Mouse (Mus musculus) heart, embryonic 13.5 days (tissue): ENCODE measurements at regions not wholly inside any gene's neighbourhood (a gene's known extent, or its start where the extent isn't known, plus 50 kb on each side); places are given as distances from the start of the nearest gene placed in this dataset.

ENCODE experiments used
- ATAC-seq: fragments of 200-750 bp; cut with Nextera tagmentation; 2 replicates; pipeline ENCODE4 v1.8.0; 2017; ENCODE audit warnings: moderate TSS enrichment; ENCODE audit not compliant: insufficient number of reproducible peaks, low FRiP score, low TSS enrichment; ENCODE audit errors: extremely low read depth
- H3K27ac ChIP-seq: fragments of 300-500 bp; sonication (generic); replicated peaks from 2 replicates; pipeline ENCODE4 v1.5.1; 2015; ENCODE audit warnings: moderate library complexity, mild to moderate bottlenecking, inconsistent platforms
- H3K27me3 ChIP-seq: fragments of 300-500 bp; sonication (generic); replicated peaks from 2 replicates; pipeline ENCODE4 v1.6.1; 2015; ENCODE audit warnings: mild to moderate bottlenecking, inconsistent platforms
- H3K36me3 ChIP-seq: fragments of 300-500 bp; sonication (generic); 2 replicates; pipeline ENCODE4 v1.6.1; 2015; ENCODE audit warnings: mild to moderate bottlenecking, inconsistent platforms
- H3K4me1 ChIP-seq: fragments of 300-500 bp; sonication (generic); 2 replicates; pipeline ENCODE4 v1.6.1; 2015; ENCODE audit warnings: inconsistent platforms
- H3K4me2 ChIP-seq: fragments of 300-500 bp; sonication (generic); 2 replicates; pipeline ENCODE4 v1.6.1; 2015; ENCODE audit warnings: inconsistent platforms, mild to moderate bottlenecking, moderate library complexity
- H3K4me3 ChIP-seq: fragments of 300-500 bp; sonication (generic); 2 replicates; pipeline ENCODE4 v1.5.1; 2015; ENCODE audit warnings: moderate library complexity, mild to moderate bottlenecking, inconsistent platforms
- H3K9ac ChIP-seq: fragments of 300-500 bp; sonication (generic); 2 replicates; pipeline ENCODE4 v1.6.1; 2015; ENCODE audit warnings: inconsistent platforms, mild to moderate bottlenecking, moderate library complexity
- H3K9me3 ChIP-seq: fragments of 300-500 bp; sonication (generic); 2 replicates; pipeline ENCODE4 v1.6.1; 2016; ENCODE audit warnings: inconsistent platforms
- WGBS: fragments of 180-500 bp; shearing (Covaris S2); methylation state at CpG from one replicate; pipeline ENCODE4 v1.1.7; 2015; ENCODE audit warnings: mixed read lengths; 5-methylcytosine and 5-hydroxymethylcytosine counted together

DNA sequence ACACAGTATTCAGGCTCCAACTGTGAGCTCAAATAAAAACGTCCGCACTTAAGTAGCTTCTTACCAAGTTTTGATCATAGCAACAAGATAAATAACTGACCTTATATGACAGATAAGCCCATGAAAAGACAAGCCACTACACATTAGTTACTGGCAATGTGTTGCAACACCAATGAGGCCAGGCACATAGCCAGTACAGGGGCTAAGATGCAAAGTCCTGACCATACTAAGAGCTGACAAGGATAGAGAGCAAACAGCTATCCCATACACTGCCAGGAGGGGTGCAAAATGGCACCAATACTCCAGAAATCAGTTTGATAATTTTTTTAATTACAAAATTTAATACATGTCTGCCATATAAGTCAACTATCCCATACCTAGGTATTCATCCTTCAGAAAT, 254.3 kb downstream of the Mycn start:
- no peak for ATAC-seq
- Histone ChIP-seq H3K36me3 (no peaks in the 10 kb centered on the region), H3K4me1 (peaks cover 27% of the 10 kb centered on the region), H3K9ac (no peak overlapping the region), H3K4me3 (no peak overlapping the region), H3K27ac (no peak overlapping the region), H3K9me3 (no peaks in the 10 kb centered on the region), H3K27me3 (no peaks in the 10 kb centered on the region), H3K4me2 (no peak overlapping the region)
- 74% methylated on average over 2 of the region's 2 CpGs for WGBS

DNA sequence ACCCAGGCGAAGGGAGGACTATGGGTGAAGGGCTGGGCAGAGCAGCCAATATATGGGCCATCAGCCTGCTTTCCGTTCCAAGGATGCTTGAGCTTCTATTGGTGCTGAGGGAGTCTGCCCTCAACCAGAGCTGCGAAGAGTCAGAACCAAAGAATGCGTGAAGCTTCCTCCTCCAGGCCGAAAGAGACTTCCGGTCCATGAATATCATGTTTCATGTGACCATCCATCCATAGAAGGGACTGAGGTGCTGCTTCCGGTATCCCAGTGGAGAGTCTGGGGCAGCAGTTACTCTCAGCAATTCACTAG, 256.5 kb downstream of the Mycn start:
- Histone ChIP-seq H3K27ac (no peak overlapping the region), H3K27me3 (no peaks in the 10 kb centered on the region), H3K4me3 (no peak overlapping the region), H3K9ac (no peak overlapping the region; the same call in 1 of the 2 replicates), H3K9me3 (no peaks in the 10 kb centered on the region), H3K36me3 (no peaks in the 10 kb centered on the region), H3K4me2 (peak overlapping the region; percentile 48), H3K4me1 (peaks cover 45% of the 10 kb centered on the region)
- 44% methylated on average over 7 of the region's 7 CpGs for WGBS
- no peak for ATAC-seq

DNA sequence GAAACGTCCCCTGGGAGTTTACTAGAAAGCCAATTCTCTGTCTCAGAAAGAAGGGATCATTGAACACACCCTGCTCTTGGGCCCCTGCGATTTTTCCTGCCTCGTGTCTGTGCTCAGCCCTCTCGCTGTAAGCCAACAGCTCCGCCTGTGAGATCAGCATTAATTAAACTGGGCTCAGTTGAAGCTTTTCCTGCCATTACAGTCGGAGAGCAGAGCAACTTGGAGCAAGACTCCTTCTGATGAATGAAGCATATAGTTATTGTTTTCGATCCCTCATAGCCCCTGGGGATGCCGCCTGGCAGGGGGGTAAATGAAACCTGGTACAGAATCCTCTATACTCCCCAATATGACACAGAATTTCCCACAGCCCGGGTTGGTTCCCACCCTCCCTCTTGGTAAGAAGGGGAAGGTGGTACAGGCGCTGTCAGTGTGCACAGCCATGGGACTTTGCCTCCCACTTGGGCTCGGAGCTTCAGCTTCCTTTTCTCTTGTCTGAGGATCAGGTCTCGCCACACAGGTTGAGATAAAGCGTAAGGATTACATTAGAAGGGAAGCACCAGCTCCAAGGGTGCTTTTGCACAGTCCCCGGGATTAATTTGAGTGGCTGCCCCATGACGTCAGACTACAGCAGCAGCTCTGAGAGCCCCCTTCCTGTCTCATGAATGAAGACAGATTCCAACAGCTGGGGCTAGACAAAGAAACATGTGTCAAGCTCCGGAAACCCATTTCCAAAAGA, 257.1 kb downstream of the Mycn start:
- Histone ChIP-seq H3K27ac (no peak overlapping the region), H3K9me3 (no peaks in the 10 kb centered on the region), H3K36me3 (no peaks in the 10 kb centered on the region), H3K4me1 (peaks cover 49% of the 10 kb centered on the region), H3K27me3 (no peaks in the 10 kb centered on the region), H3K4me2 (peak overlapping the region; percentile 48), H3K4me3 (no peak overlapping the region), H3K9ac (no peak overlapping the region; the same call in 1 of the 2 replicates)
- ATAC-seq, result no peak
- WGBS, result 38% methylated on average over 16 of the region's 16 CpGs

DNA sequence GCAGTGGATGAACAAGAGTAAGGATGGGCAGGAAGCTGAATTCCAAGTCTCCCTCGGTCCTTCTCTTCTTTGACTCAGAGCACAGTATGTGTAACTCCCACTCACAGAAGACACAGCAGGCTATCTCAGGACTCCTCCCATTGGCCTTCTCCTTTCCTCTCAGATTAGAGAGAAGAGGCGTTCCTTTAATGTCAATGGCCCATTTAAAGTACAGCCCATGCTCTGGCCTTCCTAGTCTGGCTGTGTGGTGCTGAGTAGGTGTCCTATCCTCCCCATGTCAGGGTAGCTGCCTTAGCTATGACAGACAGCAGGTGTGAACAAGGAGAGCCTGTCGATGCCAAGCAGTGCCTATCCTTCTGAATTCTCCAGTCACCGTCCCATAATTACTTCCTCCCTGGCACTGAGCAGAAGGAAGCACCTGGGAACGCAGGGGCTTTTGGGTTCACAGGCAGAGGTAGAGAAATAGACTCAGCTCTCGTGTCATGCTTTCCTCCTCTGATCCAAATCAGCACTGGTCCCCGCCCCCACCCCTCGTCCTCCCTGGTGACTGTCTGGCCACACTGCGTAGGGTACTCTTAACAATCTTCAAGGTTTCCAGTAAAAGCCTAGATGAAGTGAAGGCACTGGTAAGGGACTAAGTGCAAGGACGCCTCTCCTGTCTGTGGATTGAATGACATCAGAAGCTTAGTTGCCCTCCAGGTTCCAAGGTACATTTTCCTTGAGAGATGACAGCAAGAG, 257.8 kb downstream of the Mycn start:
- peak overlapping the region; percentile 48 for H3K4me2 ChIP-seq
- no peaks in the 10 kb centered on the region for H3K27me3 ChIP-seq
- H3K36me3 ChIP-seq, result no peaks in the 10 kb centered on the region

DNA sequence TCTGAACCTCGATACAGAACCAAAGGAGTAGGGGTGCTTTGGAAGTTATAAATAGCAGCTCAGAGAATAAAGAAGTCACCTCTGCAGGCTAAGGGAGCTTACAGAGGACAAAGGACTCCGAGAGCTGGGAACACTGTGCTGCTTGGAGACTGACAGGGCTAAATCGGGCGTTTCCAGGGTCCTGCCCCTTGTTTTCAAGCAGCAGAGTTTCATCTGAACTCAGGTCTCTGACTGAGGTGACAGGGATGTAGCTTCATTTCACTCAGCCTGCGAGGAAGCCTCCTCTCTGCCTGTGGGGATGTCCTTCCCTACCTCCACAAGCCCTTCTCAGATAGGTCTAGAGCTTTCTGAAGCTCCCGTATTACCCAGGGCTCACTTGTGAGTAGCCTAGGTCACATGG, 260.6 kb downstream of the Mycn start:
- Histone ChIP-seq H3K27ac (peak overlapping the region; percentile 78), H3K9me3 (no peaks in the 10 kb centered on the region), H3K9ac (peak overlapping the region; percentile 78), H3K36me3 (no peaks in the 10 kb centered on the region), H3K4me1 (peaks cover 49% of the 10 kb centered on the region), H3K4me3 (peak overlapping the region; percentile 40), H3K27me3 (no peaks in the 10 kb centered on the region), H3K4me2 (peak overlapping the region; percentile 69)
- 13% methylated on average over 6 of the region's 6 CpGs for WGBS
- ATAC-seq, result no peak

More for the DNA sequence above, 257.8 kb downstream of the Mycn start:
- WGBS, result 44% methylated on average over 10 of the region's 10 CpGs
- no peak for ATAC-seq
- Histone ChIP-seq H3K4me3 (no peak overlapping the region), H3K9me3 (no peaks in the 10 kb centered on the region), H3K27ac (no peak overlapping the region), H3K9ac (no peak overlapping the region), H3K4me1 (peaks cover 49% of the 10 kb centered on the region)

DNA sequence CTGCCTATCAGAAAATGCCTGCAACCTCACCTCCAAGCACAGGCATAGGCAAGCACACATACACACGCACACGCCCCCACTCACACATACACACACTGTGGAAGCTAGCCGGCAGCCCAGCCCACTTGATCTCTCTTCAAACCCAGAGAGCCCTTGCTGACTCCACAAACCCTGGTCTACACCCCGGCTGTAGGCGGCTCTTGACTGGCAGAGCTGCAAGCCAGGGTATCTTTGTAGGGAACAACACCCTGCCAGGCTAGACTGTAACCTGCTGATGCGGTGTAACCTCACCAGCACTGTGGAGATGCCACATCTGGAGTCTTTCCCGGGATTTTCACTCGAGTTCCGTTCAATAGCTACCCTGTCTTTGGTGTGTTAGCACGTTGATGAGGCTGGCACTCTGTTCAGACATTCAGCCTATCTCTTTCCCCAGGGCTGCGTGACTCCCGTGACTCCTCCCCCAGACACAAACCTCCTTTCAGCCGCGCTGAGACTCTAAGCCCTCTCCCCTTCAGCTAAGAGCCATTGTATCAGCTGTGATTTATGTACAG, 261.3 kb downstream of the Mycn start:
- no peaks in the 10 kb centered on the region for H3K27me3 ChIP-seq
- H3K4me2 ChIP-seq, result peak overlapping the region; percentile 69
- no peak for ATAC-seq
- peak overlapping the region; percentile 78 for H3K27ac ChIP-seq
- peak overlapping the region; percentile 78 for H3K9ac ChIP-seq
- 15% methylated on average over 14 of the region's 14 CpGs for WGBS
- peak overlapping the region; percentile 40 for H3K4me3 ChIP-seq
- peaks cover 44% of the 10 kb centered on the region for H3K4me1 ChIP-seq
- H3K36me3 ChIP-seq, result no peaks in the 10 kb centered on the region
- H3K9me3 ChIP-seq, result no peaks in the 10 kb centered on the region

DNA sequence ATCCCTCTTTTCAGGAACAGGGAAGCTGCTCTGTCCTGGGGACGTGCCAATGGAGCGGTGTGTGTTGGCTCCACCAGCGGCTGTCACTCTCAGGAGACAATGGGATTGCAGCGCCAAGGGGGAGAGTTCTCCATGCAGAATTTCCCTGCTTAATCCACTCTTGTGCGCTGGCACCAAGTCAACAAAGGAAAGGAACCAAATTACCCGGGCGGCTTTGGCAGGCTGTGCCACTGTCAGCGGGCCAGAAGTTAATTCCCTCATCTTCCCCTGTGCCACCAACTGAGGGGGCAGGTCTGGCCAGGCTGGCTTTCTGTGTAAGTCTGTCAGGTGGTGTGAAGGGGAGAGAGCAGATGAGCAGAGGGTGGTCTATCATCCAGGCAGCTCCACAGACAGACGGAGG, 265.0 kb downstream of the Mycn start:
- Histone ChIP-seq H3K4me2 (no peak overlapping the region), H3K9ac (no peak overlapping the region), H3K27ac (no peak overlapping the region), H3K27me3 (no peaks in the 10 kb centered on the region), H3K4me3 (no peak overlapping the region), H3K36me3 (no peaks in the 10 kb centered on the region), H3K9me3 (no peaks in the 10 kb centered on the region), H3K4me1 (peaks cover 35% of the 10 kb centered on the region)
- 60% methylated on average over 9 of the region's 9 CpGs for WGBS
- ATAC-seq, result no peak

DNA sequence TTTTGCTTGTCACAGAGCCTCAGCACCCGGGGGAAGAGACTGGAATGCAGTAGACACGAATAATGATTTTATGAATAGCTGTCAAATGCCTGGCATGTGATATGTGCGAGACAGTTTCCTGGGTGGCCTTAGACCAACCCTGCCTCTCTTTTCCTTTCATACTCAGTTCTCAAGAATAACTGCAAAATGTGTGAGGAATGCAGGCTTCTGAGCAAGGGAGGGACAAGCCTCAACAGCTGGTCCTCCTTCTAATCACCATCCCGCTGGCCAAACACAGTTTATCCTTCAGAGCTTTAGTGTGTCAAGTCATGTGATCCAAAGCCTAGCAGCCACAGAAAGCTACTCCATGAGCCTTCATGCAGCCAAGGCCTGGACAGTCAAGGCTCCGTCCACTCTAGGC, 271.8 kb downstream of the Mycn start:
- Histone ChIP-seq H3K27me3 (no peaks in the 10 kb centered on the region), H3K9ac (no peak overlapping the region), H3K9me3 (no peaks in the 10 kb centered on the region), H3K36me3 (no peaks in the 10 kb centered on the region), H3K27ac (no peak overlapping the region), H3K4me3 (no peak overlapping the region), H3K4me2 (no peak overlapping the region), H3K4me1 (peaks cover 26% of the 10 kb centered on the region)
- 48% methylated on average over 5 of the region's 5 CpGs for WGBS
- ATAC-seq, result no peak

DNA sequence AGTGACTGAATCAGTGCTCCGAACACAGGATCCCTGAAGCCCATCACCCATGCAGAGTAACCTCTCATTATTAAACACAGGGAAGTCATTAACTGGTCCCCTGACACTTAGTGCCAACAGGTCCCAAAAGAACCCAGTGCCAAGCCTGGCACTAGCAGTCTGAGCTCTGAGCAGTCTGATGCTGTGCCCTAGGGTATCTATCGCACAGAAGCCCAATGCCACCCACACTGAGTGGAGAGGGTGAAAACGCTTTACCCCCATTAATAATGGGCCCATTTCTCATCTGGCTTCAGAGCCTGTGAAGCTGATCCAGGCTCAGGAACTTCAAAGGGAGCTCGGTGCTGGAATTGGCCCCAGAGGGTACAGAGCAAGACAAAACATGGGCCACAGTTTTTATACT, 272.8 kb downstream of the Mycn start:
- Histone ChIP-seq H3K4me1 (peaks cover 16% of the 10 kb centered on the region), H3K4me2 (no peak overlapping the region), H3K9me3 (no peaks in the 10 kb centered on the region), H3K4me3 (no peak overlapping the region), H3K27ac (no peak overlapping the region), H3K9ac (no peak overlapping the region), H3K36me3 (no peaks in the 10 kb centered on the region), H3K27me3 (no peaks in the 10 kb centered on the region)
- no peak for ATAC-seq
- WGBS, result 82% methylated on average over 4 of the region's 4 CpGs

DNA sequence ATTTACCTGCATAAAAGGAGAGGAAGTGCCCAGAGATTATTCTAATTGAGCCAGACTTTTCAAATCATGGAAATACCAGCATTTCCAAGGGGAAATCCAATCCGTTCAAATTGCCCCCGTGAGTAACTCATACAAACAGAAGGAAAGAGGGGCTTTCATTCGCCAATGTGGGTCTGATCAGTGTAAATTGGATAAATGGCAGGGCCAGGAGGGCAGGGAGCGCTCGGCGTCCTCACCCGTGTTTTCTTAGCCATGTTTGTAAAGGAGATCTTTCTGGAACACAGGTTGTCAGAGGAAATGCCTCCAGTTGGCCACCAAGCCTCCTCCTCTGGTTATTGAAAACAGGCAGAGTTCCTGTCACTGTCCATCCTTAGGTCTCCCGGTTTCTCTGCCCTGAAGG, 286.1 kb downstream of the Mycn start:
- no peaks in the 10 kb centered on the region for H3K27me3 ChIP-seq
- no peak overlapping the region for H3K4me2 ChIP-seq
- no peak overlapping the region for H3K4me3 ChIP-seq
- 0 out of 2 replicates have a peak, but pooled peaks cover 7% of the 10 kb centered on the region for H3K4me1 ChIP-seq
- no peak overlapping the region for H3K27ac ChIP-seq
- no peak overlapping the region for H3K9ac ChIP-seq
- ATAC-seq, result no peak
- WGBS, result 73% methylated on average over 8 of the region's 8 CpGs
- peaks cover 9% of the 10 kb centered on the region; the same call in 1 of the 2 replicates for H3K9me3 ChIP-seq
- no peaks in the 10 kb centered on the region for H3K36me3 ChIP-seq

DNA sequence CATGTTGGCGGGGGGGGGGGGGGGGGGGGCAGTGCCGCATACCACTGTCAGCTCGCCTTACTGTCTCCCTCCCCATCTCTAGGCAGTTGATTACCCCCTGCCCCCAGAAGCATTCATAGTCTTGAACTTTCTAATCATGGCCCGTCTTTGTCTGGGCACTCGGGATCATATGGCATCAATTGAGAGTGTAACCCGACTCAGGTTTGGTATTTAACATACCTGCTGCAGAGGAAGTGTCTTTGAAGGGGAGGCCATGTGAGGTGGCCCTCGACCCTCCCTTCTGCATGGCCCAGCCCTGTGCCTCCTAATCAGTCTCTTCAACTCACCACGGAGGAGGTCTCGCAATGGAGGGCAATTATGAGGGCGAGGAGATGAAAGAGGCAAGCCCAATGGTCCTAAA, 286.5 kb downstream of the Mycn start:
- Histone ChIP-seq H3K9ac (no peak overlapping the region), H3K4me1 (0 out of 2 replicates have a peak, but pooled peaks cover 7% of the 10 kb centered on the region), H3K36me3 (no peaks in the 10 kb centered on the region), H3K27me3 (no peaks in the 10 kb centered on the region), H3K4me2 (no peak overlapping the region), H3K4me3 (no peak overlapping the region), H3K27ac (no peak overlapping the region), H3K9me3 (peaks cover 9% of the 10 kb centered on the region; the same call in 1 of the 2 replicates)
- ATAC-seq, result no peak
- WGBS, result 68% methylated on average over 10 of the region's 10 CpGs
